Mouse (Mus musculus): ENCODE results near the gene Tnnt2. TPM values are rescaled to one million over a fixed set of nuclear protein-coding genes. Genes with fewer than 3 reads are reported as not detected.
A peak's percentile ranks its signal among the peaks of the same experiment; 100 is the strongest.

Tnnt2 gene
- polyA plus RNA-seq, 1 experiment from 2014 or later, result 0.26 TPM

GRCm38 (mm10) chr1:135847611-135848351 lies 11.6 kb downstream of the Tnnt2 start:
- Histone ChIP-seq H3K9ac (replicated peaks) (no peak overlapping the region), H3K36me3 (no peaks in the 10 kb centered on the region), H3K4me3 (replicated peaks) (no peak overlapping the region), H3K27ac (no peak overlapping the region), H3K9me3 (no peaks in the 10 kb centered on the region), H3K4me1 (replicated peaks) (peaks cover 16% of the 10 kb centered on the region), H3K27me3 (no peaks in the 10 kb centered on the region), H3K4me2 (replicated peaks) (no peak overlapping the region)
- WGBS, result 92% methylated on average over 17 of the region's 17 CpGs
- ATAC-seq, result no peak

- Histone ChIP-seq H3K4me2 (replicated peaks) (no peak overlapping the region), H3K27me3 (no peaks in the 10 kb centered on the region), H3K27ac (no peak overlapping the region), H3K4me1 (replicated peaks) (peaks cover 19% of the 10 kb centered on the region), H3K9me3 (no peaks in the 10 kb centered on the region), H3K9ac (replicated peaks) (no peak overlapping the region), H3K36me3 (no peaks in the 10 kb centered on the region), H3K4me3 (replicated peaks) (no peak overlapping the region)
- no peak for ATAC-seq
- WGBS, result 69% methylated on average over 12 of the region's 12 CpGs
Measured at GRCm38 (mm10) chr1:135850722-135851512, 14.8 kb downstream of the Tnnt2 start.

- H3K27me3 ChIP-seq, result no peaks in the 10 kb centered on the region
- WGBS, result 48% methylated on average over 13 of the region's 13 CpGs
- H3K36me3 ChIP-seq, result no peaks in the 10 kb centered on the region
- peaks cover 19% of the 10 kb centered on the region for H3K4me1 ChIP-seq (replicated peaks)
- H3K9me3 ChIP-seq, result no peaks in the 10 kb centered on the region
- peak; percentile 57; the same call in 1 of the 2 replicates for ATAC-seq
- no peak overlapping the region for H3K4me3 ChIP-seq (replicated peaks)
- no peak overlapping the region for H3K9ac ChIP-seq (replicated peaks)
- 0 out of 2 replicates have a peak overlapping the region, but pooled peaks have one; percentile 5 for H3K4me2 ChIP-seq (replicated peaks)
- H3K27ac ChIP-seq, result no peak overlapping the region
Measured at GRCm38 (mm10) chr1:135852044-135852756, 16.0 kb downstream of the Tnnt2 start.

- H3K27me3 ChIP-seq, result no peaks in the 10 kb centered on the region
- no peak overlapping the region for H3K4me2 ChIP-seq (replicated peaks)
- H3K9ac ChIP-seq (replicated peaks), result no peak overlapping the region
- H3K4me1 ChIP-seq (replicated peaks), result peaks cover 19% of the 10 kb centered on the region
- no peak for ATAC-seq
- H3K27ac ChIP-seq, result no peak overlapping the region
- WGBS, result 93% methylated on average over 4 of the region's 4 CpGs
- no peaks in the 10 kb centered on the region for H3K9me3 ChIP-seq
- no peak overlapping the region for H3K4me3 ChIP-seq (replicated peaks)
- H3K36me3 ChIP-seq, result no peaks in the 10 kb centered on the region
Measured at GRCm38 (mm10) chr1:135853200-135853599, 17.0 kb downstream of the Tnnt2 start.

GRCm38 (mm10) chr1:135854591-135855343 lies 18.6 kb downstream of the Tnnt2 start:
- ATAC-seq, result no peak
- no peaks in the 10 kb centered on the region for H3K27me3 ChIP-seq
- H3K4me2 ChIP-seq (replicated peaks), result no peak overlapping the region
- H3K36me3 ChIP-seq, result no peaks in the 10 kb centered on the region
- H3K4me3 ChIP-seq (replicated peaks), result no peak overlapping the region
- no peak overlapping the region for H3K27ac ChIP-seq
- WGBS, result 87% methylated on average over 6 of the region's 6 CpGs
- H3K4me1 ChIP-seq (replicated peaks), result peaks cover 19% of the 10 kb centered on the region
- no peaks in the 10 kb centered on the region for H3K9me3 ChIP-seq
- no peak overlapping the region for H3K9ac ChIP-seq (replicated peaks)

- WGBS, result 87% methylated on average over 1 of the region's 1 CpGs
- no peaks in the 10 kb centered on the region for H3K36me3 ChIP-seq
- no peak overlapping the region for H3K9ac ChIP-seq (replicated peaks)
Measured at GRCm38 (mm10) chr1:135855344-135855687, 19.2 kb downstream of the Tnnt2 start.

GRCm38 (mm10) chr1:135856070-135856469 lies 19.9 kb downstream of the Tnnt2 start:
- WGBS, result 84% methylated on average over 4 of the region's 4 CpGs

More at GRCm38 (mm10) chr1:135855344-135855687, 19.2 kb downstream of the Tnnt2 start:
- Histone ChIP-seq H3K27ac (no peak overlapping the region), H3K4me1 (replicated peaks) (peaks cover 19% of the 10 kb centered on the region), H3K4me2 (replicated peaks) (no peak overlapping the region), H3K9me3 (no peaks in the 10 kb centered on the region), H3K27me3 (no peaks in the 10 kb centered on the region), H3K4me3 (replicated peaks) (no peak overlapping the region)
- ATAC-seq, result no peak

GRCm38 (mm10) chr1:135857137-135857775 lies 21.1 kb downstream of the Tnnt2 start:
- no peak overlapping the region for H3K9ac ChIP-seq (replicated peaks)
- ATAC-seq, result no peak
- no peaks in the 10 kb centered on the region for H3K36me3 ChIP-seq
- no peaks in the 10 kb centered on the region for H3K9me3 ChIP-seq
- H3K4me3 ChIP-seq (replicated peaks), result no peak overlapping the region
- no peak overlapping the region for H3K27ac ChIP-seq
- H3K27me3 ChIP-seq, result no peaks in the 10 kb centered on the region
- no peak overlapping the region for H3K4me2 ChIP-seq (replicated peaks)
- H3K4me1 ChIP-seq (replicated peaks), result peaks cover 8% of the 10 kb centered on the region
- 68% methylated on average over 11 of the region's 11 CpGs for WGBS

More at GRCm38 (mm10) chr1:135856070-135856469, 19.9 kb downstream of the Tnnt2 start:
- Histone ChIP-seq H3K36me3 (no peaks in the 10 kb centered on the region), H3K4me1 (replicated peaks) (peaks cover 19% of the 10 kb centered on the region), H3K27me3 (no peaks in the 10 kb centered on the region), H3K27ac (no peak overlapping the region), H3K9ac (replicated peaks) (no peak overlapping the region), H3K9me3 (no peaks in the 10 kb centered on the region), H3K4me2 (replicated peaks) (no peak overlapping the region), H3K4me3 (replicated peaks) (no peak overlapping the region)
- no peak for ATAC-seq

- WGBS, result 90% methylated on average over 7 of the region's 7 CpGs
- no peak for ATAC-seq
- Histone ChIP-seq H3K4me2 (replicated peaks) (no peak overlapping the region), H3K4me1 (replicated peaks) (no peaks in the 10 kb centered on the region), H3K4me3 (replicated peaks) (no peak overlapping the region), H3K9ac (replicated peaks) (no peak overlapping the region), H3K27me3 (no peaks in the 10 kb centered on the region), H3K36me3 (no peaks in the 10 kb centered on the region), H3K9me3 (no peaks in the 10 kb centered on the region), H3K27ac (no peak overlapping the region)
Measured at GRCm38 (mm10) chr1:135858533-135858932, 22.4 kb downstream of the Tnnt2 start.

GRCm38 (mm10) chr1:135861091-135861490 lies 24.9 kb downstream of the Tnnt2 start:
- H3K9ac ChIP-seq (replicated peaks), result no peak overlapping the region
- no peak overlapping the region for H3K4me3 ChIP-seq (replicated peaks)
- no peak overlapping the region for H3K4me2 ChIP-seq (replicated peaks)
- no peaks in the 10 kb centered on the region for H3K4me1 ChIP-seq (replicated peaks)
- H3K36me3 ChIP-seq, result no peaks in the 10 kb centered on the region
- 83% methylated on average over 5 of the region's 5 CpGs for WGBS
- H3K9me3 ChIP-seq, result no peaks in the 10 kb centered on the region
- no peak for ATAC-seq
- H3K27ac ChIP-seq, result no peak overlapping the region
- H3K27me3 ChIP-seq, result 0 out of 2 replicates have a peak, but pooled peaks cover 4% of the 10 kb centered on the region

- no peak overlapping the region for H3K4me3 ChIP-seq (replicated peaks)
- H3K4me2 ChIP-seq (replicated peaks), result no peak overlapping the region
- no peak for ATAC-seq
- H3K36me3 ChIP-seq, result no peaks in the 10 kb centered on the region
- H3K4me1 ChIP-seq (replicated peaks), result no peaks in the 10 kb centered on the region
- H3K9me3 ChIP-seq, result no peaks in the 10 kb centered on the region
- 0 out of 2 replicates have a peak, but pooled peaks cover 4% of the 10 kb centered on the region for H3K27me3 ChIP-seq
- WGBS, result 79% methylated on average over 9 of the region's 9 CpGs
- no peak overlapping the region for H3K27ac ChIP-seq
- H3K9ac ChIP-seq (replicated peaks), result no peak overlapping the region
Measured at GRCm38 (mm10) chr1:135861980-135862552, 25.9 kb downstream of the Tnnt2 start.

Measured in midbrain, embryonic 13.5 days (tissue).